Mouse (Mus musculus): ENCODE measurements around the gene Frmd8. TPM values are rescaled to one million over a fixed set of nuclear protein-coding genes. Genes with fewer than 3 reads are reported as not detected.

Frmd8 gene
- polyA plus RNA-seq, 1 experiment from 2014 or later = 14.0 TPM

DNA sequence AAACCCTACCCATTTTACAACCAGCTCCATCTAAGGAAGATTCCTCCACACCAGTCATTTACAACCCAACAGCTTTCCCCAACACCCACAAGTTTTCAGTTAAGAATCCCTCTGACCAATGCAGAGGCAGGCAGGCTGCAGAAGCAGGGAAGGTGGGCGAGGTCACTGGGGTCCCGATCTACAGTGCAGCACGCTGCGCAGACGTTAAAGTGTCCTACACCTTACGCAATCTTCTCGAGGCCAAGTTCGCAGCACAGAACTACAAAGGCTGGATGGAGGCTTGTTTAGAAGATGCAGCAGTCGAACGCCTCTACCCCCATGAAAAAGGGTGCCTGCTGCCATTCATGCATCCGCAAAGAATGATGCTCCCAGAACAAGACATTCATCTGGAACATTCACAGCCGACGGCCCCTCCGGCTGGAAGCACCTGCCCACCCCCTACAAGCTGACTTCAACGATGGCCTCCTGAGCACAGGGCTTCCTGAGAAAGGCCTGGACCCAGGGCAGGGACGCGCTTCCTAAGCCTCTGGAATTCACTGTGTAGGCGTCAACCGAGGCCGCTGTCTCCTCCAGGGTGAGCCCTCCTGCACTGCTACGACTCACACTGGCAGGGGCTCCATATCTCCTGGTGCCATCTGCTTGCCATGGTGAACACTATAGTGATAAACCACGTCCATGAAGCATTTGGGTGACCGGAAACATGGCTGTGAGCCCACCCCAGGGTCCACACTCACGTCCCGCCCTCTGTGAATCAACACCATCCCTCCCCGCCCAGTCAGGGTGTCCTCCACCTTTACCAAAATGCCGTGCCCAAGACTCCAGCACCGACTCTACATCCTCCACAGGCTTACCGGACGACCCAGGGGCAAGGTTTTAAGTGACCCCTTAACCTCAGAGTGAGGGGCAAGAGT, 31.0 kb downstream of the Frmd8 start:
- Histone ChIP-seq H3K9ac (ENCODE audit: low read length) (no peak overlapping the region), H3K27ac (ENCODE audit: low read depth, low read length) (no peak overlapping the region), H3K4me1 (ENCODE audit: control insufficient read depth, insufficient read depth, low read length) (peaks cover 63% of the 10 kb centered on the region), H3K27me3 (ENCODE audit: control insufficient read depth, insufficient read depth, low read length) (no peaks in the 10 kb centered on the region), H3K9me3 (ENCODE audit: control insufficient read depth, low read length) (no peaks in the 10 kb centered on the region), H3K36me3 (ENCODE audit: control insufficient read depth, insufficient read depth, low read length) (no peaks in the 10 kb centered on the region), H3K4me2 (no peak overlapping the region), H3K4me3 (ENCODE audit: low read depth, low read length) (no peak overlapping the region)
- ATAC-seq (ENCODE audit: low FRiP score) (no peak), DNase-seq (ENCODE audit: low spot score, missing footprints) (no peak)
- 88% methylated on average over 30 of the region's 30 CpGs for WGBS

DNA sequence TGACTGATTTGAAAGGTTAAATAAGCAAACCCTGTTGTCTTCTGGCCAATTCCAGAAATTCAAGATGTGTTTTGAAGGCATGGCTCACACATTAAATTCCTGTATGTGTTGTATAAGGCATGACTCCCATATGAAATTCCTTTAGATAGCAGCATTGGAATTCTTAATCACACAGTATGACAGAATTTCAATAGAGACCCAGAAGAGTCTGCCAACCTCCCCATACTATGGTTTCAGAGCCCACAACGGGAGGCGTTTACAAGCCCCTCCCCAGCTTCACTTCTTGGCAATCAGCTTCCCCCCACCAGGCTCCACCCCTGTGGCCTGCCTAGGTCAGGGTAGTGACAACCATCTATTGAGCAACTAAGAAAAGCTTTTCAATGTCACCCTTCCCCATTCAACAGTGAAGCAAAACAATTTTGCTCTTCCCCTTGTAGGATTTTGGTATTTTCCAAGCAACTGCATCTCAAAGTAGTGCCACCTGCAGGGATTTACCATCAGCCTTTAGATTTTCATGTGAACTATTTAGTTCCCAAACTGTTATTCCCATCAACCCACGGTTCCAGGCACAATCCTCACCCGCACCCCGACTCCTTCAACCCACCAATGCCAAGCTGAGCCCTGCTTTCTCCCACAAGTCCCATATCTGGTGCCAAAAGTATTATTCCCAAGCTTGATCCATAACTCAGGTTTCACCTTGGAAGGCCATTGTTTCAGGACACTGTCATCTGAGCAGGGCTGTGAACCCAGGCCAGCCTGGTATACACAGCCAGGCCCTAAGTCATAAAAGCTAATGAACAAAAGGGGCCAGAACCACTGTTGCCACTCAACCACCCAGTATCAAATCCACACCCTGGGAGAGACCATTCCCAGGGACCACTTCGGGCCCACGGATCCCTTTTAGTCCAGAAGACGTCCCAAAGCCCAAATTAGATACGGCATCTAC, 32.0 kb downstream of the Frmd8 start:
- Histone ChIP-seq H3K9me3 (ENCODE audit: control insufficient read depth, low read length) (no peaks in the 10 kb centered on the region), H3K27me3 (ENCODE audit: control insufficient read depth, insufficient read depth, low read length) (no peaks in the 10 kb centered on the region), H3K9ac (ENCODE audit: low read length) (no peak overlapping the region), H3K4me1 (ENCODE audit: control insufficient read depth, insufficient read depth, low read length) (peaks cover 54% of the 10 kb centered on the region), H3K27ac (ENCODE audit: low read depth, low read length) (no peak overlapping the region), H3K4me2 (0 out of 2 replicates have a peak overlapping the region, but pooled peaks have one; percentile 0), H3K36me3 (ENCODE audit: control insufficient read depth, insufficient read depth, low read length) (no peaks in the 10 kb centered on the region), H3K4me3 (ENCODE audit: low read depth, low read length) (no peak overlapping the region)
- DNase-seq (ENCODE audit: low spot score, missing footprints) = no peak
- WGBS = 75% methylated on average over 9 of the region's 9 CpGs
- no peak for ATAC-seq (ENCODE audit: low FRiP score)

DNA sequence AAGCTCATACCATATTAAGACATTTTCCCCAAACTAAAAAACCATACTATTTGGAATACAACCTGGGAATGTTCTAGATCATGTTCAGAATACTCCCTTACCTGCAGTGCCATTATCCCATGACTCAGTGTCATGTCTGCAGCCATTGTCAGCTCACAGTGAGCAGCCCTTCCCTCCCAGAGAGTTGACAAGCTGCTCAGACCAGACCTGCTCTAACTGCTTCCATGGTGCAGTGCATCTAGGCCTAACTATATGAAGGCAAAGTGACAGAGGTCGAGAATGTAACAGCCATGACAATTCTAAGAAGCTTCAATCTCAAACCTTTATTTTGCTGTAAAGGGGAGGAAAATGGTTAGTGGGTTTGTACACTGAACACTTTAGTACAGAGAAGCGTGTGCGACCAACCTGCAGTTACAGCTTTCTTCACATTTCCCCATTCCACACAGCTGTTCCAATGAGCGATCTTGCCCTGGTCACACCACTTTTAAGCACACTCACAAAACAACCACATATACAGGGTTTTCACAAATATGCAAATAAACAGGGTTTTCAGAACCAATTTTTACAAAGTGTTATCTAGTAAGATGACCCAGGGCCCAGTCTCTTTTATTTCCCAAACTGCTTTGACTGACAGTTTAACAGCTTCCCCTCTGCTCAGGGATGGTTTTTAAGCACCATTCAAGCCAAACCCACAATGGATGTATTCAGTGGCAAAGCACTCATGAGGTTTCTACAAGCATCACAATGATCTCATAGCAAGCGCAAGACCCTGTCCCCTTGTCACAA, 32.9 kb downstream of the Frmd8 start:
- DNase-seq (ENCODE audit: low spot score, missing footprints) (no peak), ATAC-seq (ENCODE audit: low FRiP score) (no peak)
- no peaks in the 10 kb centered on the region for H3K9me3 ChIP-seq (ENCODE audit: control insufficient read depth, low read length)
- H3K9ac ChIP-seq (ENCODE audit: low read length) = no peak overlapping the region
- peaks cover 45% of the 10 kb centered on the region for H3K4me1 ChIP-seq (ENCODE audit: control insufficient read depth, insufficient read depth, low read length)
- H3K27ac ChIP-seq (ENCODE audit: low read depth, low read length) = no peak overlapping the region
- no peaks in the 10 kb centered on the region for H3K36me3 ChIP-seq (ENCODE audit: control insufficient read depth, insufficient read depth, low read length)
- no peak overlapping the region for H3K4me3 ChIP-seq (ENCODE audit: low read depth, low read length)
- WGBS = 72% methylated on average over 5 of the region's 5 CpGs
- H3K4me2 ChIP-seq = no peak overlapping the region
- H3K27me3 ChIP-seq (ENCODE audit: control insufficient read depth, insufficient read depth, low read length) = no peaks in the 10 kb centered on the region

DNA sequence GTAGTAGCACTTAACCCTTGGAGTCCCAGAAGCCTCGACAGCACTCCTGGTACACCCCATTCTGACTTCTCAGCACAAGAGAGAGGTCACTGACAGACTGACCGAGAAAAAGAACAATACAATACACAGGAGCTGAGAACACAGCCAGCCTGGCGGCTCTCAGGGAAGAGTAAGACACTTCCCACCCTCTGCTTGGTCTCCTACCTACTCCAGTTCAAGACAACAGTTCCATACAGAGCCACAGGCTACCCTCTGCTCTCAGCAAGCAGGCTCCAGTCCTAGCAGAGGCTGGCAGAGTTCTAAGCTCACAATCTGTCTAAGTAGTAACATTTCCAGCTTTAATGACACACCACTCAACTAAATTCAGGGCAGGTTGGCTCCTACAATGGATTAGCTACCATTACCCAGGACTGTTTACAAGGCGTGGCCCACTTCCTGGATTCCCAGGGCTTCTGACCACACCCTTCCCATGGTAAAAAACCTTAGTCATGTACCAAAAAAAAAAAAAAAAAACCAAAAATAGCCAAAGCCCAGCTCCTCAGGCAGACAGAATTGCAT, 33.6 kb downstream of the Frmd8 start:
- Histone ChIP-seq H3K36me3 (ENCODE audit: control insufficient read depth, insufficient read depth, low read length) (no peaks in the 10 kb centered on the region), H3K4me1 (ENCODE audit: control insufficient read depth, insufficient read depth, low read length) (peaks cover 39% of the 10 kb centered on the region), H3K9me3 (ENCODE audit: control insufficient read depth, low read length) (no peaks in the 10 kb centered on the region), H3K4me3 (ENCODE audit: low read depth, low read length) (no peak overlapping the region), H3K27me3 (ENCODE audit: control insufficient read depth, insufficient read depth, low read length) (no peaks in the 10 kb centered on the region), H3K9ac (ENCODE audit: low read length) (no peak overlapping the region), H3K4me2 (no peak overlapping the region), H3K27ac (ENCODE audit: low read depth, low read length) (no peak overlapping the region)
- WGBS = 55% methylated on average over 4 of the region's 4 CpGs
- ATAC-seq (ENCODE audit: low FRiP score) (no peak), DNase-seq (ENCODE audit: low spot score, missing footprints) (no peak)

DNA sequence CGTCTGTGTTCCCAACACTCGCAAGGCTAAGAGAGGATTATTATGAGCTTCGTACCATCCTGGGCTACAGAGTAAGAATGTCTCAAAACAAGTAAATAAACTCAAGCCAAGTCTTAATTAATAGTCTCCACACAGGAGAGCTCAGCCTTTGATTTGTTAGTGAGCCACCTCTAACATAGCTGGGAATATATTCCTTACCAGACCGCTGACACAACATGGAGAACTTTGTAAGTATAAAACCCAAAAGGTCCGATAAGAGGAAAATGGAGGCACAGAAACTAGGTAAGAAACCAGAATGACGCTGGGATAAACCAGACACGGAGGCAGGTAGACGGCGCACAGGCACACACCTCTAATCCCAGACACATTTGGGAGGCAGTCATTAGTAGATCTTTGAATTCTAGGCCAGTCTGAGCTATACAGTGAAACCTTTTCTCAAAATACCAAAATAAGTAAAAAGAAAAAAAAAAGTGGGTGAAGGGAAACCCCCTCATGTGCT, 34.1 kb downstream of the Frmd8 start:
- Histone ChIP-seq H3K4me1 (ENCODE audit: control insufficient read depth, insufficient read depth, low read length) (peaks cover 36% of the 10 kb centered on the region), H3K4me3 (ENCODE audit: low read depth, low read length) (no peak overlapping the region), H3K27me3 (ENCODE audit: control insufficient read depth, insufficient read depth, low read length) (no peaks in the 10 kb centered on the region), H3K4me2 (no peak overlapping the region), H3K9me3 (ENCODE audit: control insufficient read depth, low read length) (no peaks in the 10 kb centered on the region), H3K36me3 (ENCODE audit: control insufficient read depth, insufficient read depth, low read length) (no peaks in the 10 kb centered on the region), H3K9ac (ENCODE audit: low read length) (no peak overlapping the region), H3K27ac (ENCODE audit: low read depth, low read length) (no peak overlapping the region)
- 89% methylated on average over 9 of the region's 9 CpGs for WGBS
- ATAC-seq (ENCODE audit: low FRiP score) (no peak), DNase-seq (ENCODE audit: low spot score, missing footprints) (no peak)

DNA sequence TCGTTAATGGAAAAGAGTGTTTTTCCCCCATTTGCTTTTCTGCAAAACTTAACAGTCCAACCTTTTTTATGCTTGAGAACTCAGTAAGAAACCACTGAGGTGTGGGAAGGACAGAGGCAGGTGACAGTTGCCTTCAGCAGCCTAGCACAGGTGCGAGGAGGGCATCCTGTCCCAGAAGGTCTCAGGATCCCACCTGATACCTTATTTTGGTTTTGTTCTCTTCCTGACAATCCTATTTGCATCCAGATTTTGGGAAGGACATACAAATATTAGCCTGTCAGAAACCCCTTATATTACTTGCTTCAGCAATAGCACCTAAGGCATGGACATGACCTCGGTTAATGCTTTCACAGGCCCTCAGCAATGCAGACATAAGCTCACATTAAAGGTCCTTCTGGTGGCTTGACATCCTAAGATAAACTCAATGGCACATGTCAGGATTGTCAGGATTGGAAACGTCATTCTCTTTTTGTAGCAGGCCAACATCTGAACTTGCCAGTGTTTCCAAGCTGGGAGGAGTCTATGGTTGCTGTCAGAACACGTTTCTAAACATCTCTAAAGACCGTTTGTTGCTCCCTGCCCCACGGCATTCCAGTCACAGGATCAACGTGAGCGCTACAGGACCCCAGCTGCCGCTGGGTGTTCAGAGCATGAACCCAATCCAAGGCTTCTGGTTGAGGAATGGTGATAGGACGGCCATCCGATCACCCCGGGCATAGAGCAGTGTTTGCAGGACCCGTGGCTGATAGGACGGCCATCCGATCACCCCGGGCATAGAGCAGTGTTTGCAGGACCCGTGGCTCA, 34.8 kb downstream of the Frmd8 start:
- H3K4me3 ChIP-seq (ENCODE audit: low read depth, low read length) = no peak overlapping the region
- no peak overlapping the region for H3K27ac ChIP-seq (ENCODE audit: low read depth, low read length)
- DNase-seq (ENCODE audit: low spot score, missing footprints) = no peak
- H3K9me3 ChIP-seq (ENCODE audit: control insufficient read depth, low read length) = no peaks in the 10 kb centered on the region
- ATAC-seq (ENCODE audit: low FRiP score) = no peak
- H3K27me3 ChIP-seq (ENCODE audit: control insufficient read depth, insufficient read depth, low read length) = no peaks in the 10 kb centered on the region
- WGBS = 80% methylated on average over 18 of the region's 18 CpGs
- H3K9ac ChIP-seq (ENCODE audit: low read length) = no peak overlapping the region
- no peaks in the 10 kb centered on the region for H3K36me3 ChIP-seq (ENCODE audit: control insufficient read depth, insufficient read depth, low read length)
- peaks cover 31% of the 10 kb centered on the region for H3K4me1 ChIP-seq (ENCODE audit: control insufficient read depth, insufficient read depth, low read length)
- no peak overlapping the region for H3K4me2 ChIP-seq

DNA sequence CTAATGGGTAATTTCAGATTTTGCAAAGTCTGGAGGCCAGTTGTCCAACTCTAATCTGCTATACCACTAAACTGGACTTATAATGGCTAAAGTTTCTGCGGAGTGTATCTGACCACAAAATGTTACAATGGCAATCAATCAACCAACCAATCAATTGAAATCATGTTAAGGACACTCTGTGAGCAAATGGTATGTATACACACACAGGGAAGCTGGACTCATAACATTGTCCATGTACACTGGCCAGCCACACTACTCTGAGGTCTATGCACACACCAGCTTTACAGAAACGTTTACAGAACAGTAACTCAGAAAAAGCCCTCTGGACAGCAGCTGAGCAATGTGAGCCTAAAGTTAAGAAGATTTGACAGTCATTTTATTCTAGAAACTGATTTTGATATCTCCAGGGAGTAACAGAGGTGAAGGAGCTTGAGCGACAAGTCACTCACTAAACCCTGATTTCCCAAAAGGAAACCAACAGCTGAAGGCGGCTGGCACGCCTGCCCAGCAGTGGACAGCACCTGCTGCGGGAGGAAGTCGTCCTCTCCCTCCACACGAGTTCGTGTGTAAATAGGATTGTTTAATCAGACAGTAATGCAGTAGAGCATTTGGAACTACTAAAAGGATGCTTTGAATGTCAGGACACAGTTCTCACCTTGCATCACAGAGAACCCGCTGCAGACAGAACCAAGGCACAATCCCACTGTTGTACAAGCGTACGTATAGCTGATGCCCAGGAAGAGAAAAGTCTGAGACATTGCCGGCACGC, 35.6 kb downstream of the Frmd8 start:
- Histone ChIP-seq H3K9ac (ENCODE audit: low read length) (no peak overlapping the region), H3K9me3 (ENCODE audit: control insufficient read depth, low read length) (no peaks in the 10 kb centered on the region), H3K4me1 (ENCODE audit: control insufficient read depth, insufficient read depth, low read length) (peaks cover 28% of the 10 kb centered on the region), H3K27ac (ENCODE audit: low read depth, low read length) (no peak overlapping the region), H3K27me3 (ENCODE audit: control insufficient read depth, insufficient read depth, low read length) (no peaks in the 10 kb centered on the region), H3K4me3 (ENCODE audit: low read depth, low read length) (no peak overlapping the region), H3K4me2 (no peak overlapping the region), H3K36me3 (ENCODE audit: control insufficient read depth, insufficient read depth, low read length) (no peaks in the 10 kb centered on the region)
- 82% methylated on average over 14 of the region's 14 CpGs for WGBS
- ATAC-seq (ENCODE audit: low FRiP score) = no peak
- DNase-seq (ENCODE audit: low spot score, missing footprints) = no peak
